Mouse (Mus musculus) yolk sac, embryonic 10.5 days (tissue): ENCODE results near the gene Nrl.

Experiments used
- DNase-seq: peaks from one replicate; pipeline ENCODE4 v3.0.0-alpha.2; 2017; ENCODE audit warnings: low spot score

Nrl gene

GRCm38 (mm10) chr14:55524785-55525184, at the start of gene Nrl:
Gene Nrl (minus strand): TSS chr14:55524981.
- DNase-seq = no peak

DNA sequence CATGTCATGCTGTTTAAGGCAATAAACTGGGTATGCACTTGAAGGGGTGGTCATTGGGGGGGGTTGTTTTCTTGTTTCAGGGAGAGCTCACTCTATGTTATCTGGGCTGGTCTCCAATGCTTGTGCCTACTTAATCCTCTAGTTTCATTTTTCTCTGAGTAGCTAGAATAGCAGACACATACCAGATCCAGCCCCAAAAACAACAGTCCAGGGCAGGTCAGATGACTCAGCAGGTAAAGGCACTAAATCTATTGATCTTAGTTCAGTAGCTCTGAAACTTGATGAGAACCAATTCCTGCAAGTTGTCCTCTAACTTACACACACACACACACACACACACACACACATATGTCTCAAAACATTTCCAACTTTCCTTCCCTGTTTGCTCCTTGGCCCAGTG, 47.0 kb upstream of the Nrl start:
- no peak for DNase-seq

DNA sequence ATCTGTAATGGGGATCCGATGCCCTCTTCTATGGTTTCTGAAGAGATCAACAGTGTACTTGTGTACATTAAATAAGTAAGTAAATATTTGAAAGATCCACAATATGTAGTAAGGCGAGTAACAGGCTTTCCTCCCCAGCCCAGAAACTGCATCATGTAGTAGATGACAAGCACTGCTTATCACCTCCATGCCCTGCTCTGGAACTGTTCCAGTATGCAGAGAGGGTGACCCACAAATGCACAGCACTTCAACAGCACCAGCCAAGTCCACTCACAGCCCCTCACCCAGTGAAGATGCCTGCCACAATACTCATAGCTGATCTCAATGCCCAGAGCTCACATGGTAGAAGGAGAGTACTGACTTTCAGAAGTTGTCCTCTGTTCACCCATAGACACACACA, 45.8 kb upstream of the Nrl start:
- no peak for DNase-seq

GRCm38 (mm10) chr14:55567496-55567895, 42.7 kb upstream of the Nrl start:
- no peak for DNase-seq

DNA sequence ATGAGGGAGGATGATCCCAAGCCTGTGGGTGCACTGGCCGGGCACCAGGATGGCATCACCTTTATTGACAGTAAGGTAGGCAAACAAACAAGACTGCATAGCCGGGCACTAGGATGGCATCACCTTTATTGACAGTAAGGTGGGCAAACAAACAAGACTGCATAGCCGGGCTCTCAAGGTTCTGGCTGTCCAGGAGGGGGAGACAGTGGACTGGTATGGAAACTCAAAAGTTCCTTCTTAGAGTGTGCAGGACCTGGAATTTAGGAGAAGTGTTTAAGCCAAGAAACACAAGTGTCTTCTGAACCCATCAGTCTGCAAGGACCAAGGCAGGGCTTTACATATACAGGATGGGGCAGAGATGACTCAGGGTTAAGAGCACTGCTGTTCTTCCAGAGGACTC, 41.0 kb upstream of the Nrl start:
- DNase-seq = no peak

GRCm38 (mm10) chr14:55563249-55563648, 38.5 kb upstream of the Nrl start:
- no peak for DNase-seq

DNA sequence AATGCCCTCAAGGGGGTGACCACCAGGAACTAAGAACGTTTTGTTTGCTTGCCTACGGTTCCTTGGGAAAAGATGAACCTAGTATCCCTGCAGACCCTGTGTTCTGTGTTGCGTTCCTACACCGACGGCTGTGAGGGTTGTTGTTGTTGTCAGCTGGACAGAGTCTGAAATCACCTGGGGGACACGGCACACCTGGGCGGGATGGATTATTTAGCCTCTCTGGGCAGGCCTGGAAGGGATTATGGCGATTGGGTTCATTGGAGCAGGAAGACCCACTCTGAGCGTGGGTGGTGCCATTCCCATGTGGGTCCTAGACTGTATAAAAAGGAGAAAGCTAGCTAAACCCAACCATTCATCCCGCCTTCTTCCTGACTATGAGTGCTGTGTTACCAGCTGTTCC, 37.1 kb upstream of the Nrl start:
- DNase-seq = no peak

GRCm38 (mm10) chr14:55560202-55561073, 35.7 kb upstream of the Nrl start, which contains the start of gene A730061H03Rik:
Gene A730061H03Rik (minus strand): TSS chr14:55560406.
- peak; percentile 99 for DNase-seq

DNA sequence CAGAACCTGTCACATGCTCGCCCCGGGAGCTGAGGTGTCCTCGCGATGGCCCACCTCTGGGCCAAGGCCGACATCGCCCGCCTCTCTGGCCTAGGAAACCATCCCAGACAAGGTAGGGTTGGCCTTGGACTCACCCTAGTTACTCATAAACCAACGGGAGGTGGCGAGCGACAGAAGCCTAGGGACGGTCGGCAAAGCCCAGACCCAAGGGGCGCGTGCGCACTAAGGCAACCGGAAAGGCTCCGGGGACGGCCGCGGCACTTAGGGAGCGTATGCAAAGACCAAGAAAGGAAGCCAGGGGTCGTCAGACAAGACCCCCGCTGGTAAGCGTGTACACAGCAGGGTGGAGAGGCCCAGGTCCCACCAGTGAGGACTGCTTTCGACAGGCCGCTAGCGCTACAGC, 35.0 kb upstream of the Nrl start, which contains the start of gene Dcaf11:
TSS of gene Dcaf11 (plus strand) at position 208 of the 403 bp plus-strand sequence.
- peak; percentile 96 for DNase-seq

GRCm38 (mm10) chr14:55558740-55559448, 34.1 kb upstream of the Nrl start:
- DNase-seq = no peak

DNA sequence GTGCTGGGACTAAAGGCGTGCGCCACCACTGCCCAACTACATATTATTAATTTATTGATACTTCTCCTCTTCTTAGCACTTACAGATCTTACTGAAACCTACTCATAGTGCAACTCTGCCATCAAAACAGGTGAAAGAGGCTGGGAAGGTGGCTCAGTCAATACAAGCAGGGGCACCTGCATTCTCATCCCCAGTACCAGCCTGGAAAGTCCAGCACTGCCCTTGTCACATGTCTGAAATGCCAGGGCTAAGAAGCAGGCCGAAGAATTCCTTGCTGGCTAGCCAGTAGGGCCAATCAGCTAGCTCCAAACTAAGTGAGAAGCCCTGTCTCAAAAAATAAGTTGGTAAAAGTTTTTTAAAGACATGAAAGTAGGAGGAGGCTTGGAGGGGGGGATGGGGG, 32.8 kb upstream of the Nrl start:
- DNase-seq = no peak

GRCm38 (mm10) chr14:55557003-55557402, 32.2 kb upstream of the Nrl start:
- peak; percentile 82 for DNase-seq

DNA sequence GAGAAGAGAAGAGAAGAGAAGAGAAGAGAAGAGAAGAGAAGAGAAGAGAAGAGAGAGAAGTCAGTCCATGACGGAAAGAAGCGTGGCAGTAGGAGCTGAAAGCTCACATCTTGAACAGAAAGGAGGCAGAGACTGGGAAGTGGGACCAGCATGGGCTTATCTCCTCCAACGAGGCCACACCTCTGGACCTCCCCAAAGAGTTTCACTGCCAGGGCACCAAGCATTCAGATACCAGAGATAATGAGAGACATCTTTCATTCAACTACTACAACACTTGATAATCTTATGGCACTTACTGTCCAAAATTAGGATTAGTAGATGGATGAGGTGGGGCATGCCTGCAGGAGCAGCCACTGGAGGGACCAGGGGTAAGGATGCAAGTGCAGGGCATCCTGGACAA, 31.0 kb upstream of the Nrl start:
- DNase-seq = no peak

DNA sequence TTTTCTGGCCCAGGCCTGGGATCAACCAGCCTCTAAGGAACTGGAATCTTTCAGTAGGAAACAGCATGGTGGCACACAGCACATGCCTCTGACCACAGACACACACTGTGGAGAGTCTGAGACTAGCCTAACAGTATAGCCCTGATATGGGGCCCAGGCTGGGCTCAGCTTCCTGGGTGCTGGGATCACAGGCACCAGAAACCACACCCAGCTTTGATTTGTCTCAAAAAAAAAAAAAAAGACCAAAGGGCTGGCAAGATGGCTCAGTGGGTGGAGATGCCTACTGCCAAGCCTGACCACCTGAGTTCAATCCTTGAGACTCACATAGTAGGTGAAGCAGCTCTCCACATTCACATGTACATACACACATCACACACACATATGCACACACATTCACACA, 29.9 kb upstream of the Nrl start:
- no peak for DNase-seq

- DNase-seq = no peak
Observed at GRCm38 (mm10) chr14:55551794-55552193, 27.0 kb upstream of the Nrl start.

- no peak for DNase-seq
Observed at GRCm38 (mm10) chr14:55551347-55551746, 26.6 kb upstream of the Nrl start.

- DNase-seq = no peak
Observed at GRCm38 (mm10) chr14:55550191-55550590, 25.4 kb upstream of the Nrl start.

DNA sequence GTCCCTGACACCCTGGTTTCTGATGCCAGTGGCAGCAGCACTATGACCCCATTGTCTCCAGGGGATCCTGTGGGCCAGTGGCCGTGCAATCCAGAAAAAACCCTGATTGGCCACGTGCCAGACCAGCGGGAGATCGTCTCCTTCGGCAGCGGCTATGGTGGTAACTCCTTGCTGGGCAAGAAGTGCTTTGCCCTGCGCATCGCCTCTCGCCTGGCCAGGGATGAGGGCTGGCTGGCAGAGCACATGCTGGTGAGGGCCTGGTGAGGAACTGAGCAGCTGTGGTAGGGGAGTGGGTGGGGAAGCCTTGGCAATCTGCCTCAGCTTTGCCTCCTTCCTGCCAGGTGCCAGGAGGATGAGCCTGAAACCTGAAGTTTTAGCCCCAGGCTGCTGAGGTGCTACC, 19.6 kb upstream of the Nrl start:
- no peak for DNase-seq

DNA sequence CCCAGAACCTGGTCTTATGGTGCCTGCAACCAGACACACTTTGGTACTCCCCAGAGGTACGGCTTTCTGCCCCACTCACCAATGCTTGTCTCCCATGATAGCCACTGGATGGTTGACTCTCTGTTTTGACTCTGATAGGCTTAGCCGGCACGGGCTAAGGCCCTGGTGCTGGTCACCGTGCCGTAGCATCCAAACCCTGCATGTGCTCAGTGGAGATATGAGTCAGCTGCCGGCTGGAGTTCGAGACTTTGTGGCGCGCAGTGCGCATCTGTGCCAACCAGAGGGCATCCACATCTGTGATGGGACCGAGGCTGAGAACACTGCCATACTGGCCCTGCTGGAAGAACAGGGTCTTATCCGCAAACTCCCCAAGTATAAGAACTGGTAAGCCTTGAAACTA, 17.5 kb upstream of the Nrl start:
- DNase-seq = no peak

- DNase-seq = peak; percentile 57
Observed at GRCm38 (mm10) chr14:55540787-55541321, 16.1 kb upstream of the Nrl start.

GRCm38 (mm10) chr14:55540067-55540786, 15.4 kb upstream of the Nrl start, which contains the start of gene Pck2:
Gene Pck2 (plus strand): TSS chr14:55540266.
- DNase-seq = peak; percentile 85

GRCm38 (mm10) chr14:55536116-55536745, 11.4 kb upstream of the Nrl start:
- DNase-seq = no peak
